Mouse (Mus musculus): ENCODE measurements around the gene Micall1. TPM values are rescaled to one million over a fixed set of nuclear protein-coding genes. Genes with fewer than 3 reads are reported as not detected.

Gene Micall1
- total and polyA plus RNA-seq, 3 experiments: 39.3 to 45.7 (median 43.0) TPM

GRCm38 (mm10) chr15:79105804-79106203 is 2.9 kb upstream of the Micall1 start:
- Histone ChIP-seq H3K9ac (ENCODE audit: low read depth, low read length) (no peak overlapping the region), H3K27ac (no peak overlapping the region), H3K4me1 (ENCODE audit: control insufficient read depth, insufficient read depth, low read length) (peaks cover 4% of the 10 kb centered on the region), H3K36me3 (ENCODE audit: control insufficient read depth, insufficient read depth, low read length) (no peaks in the 10 kb centered on the region), H3K27me3 (ENCODE audit: control insufficient read depth, insufficient read depth, low read length) (no peaks in the 10 kb centered on the region), H3K79me2 (replicated peaks; ENCODE audit: control insufficient read depth, insufficient read depth, low read length) (peaks cover 5% of the 10 kb centered on the region; the same call in 1 of the 2 replicates), H3K4me3 (no peak overlapping the region)
- 73% methylated on average over 2 of the region's 2 CpGs for WGBS
- TF ChIP-seq POLR2A (IDR thresholded peaks at IDR 0.05; ENCODE audit: insufficient read depth, low read depth, low read length) (no peak), CTCF (IDR thresholded peaks at IDR 0.05) (no peak), EP300 (IDR thresholded peaks at IDR 0.05; ENCODE audit: insufficient read depth, low read depth, low read length) (no peak)
- no peak for DNase-seq
- intact Hi-C loops (cut with DNase I): no loop called here

GRCm38 (mm10) chr15:79107966-79108365 is 732 bp upstream of the Micall1 start:
- Histone ChIP-seq H3K9ac (ENCODE audit: low read depth, low read length) (peak overlapping the region; percentile 100; the same call in 1 of the 2 replicates), H3K4me1 (ENCODE audit: control insufficient read depth, insufficient read depth, low read length) (peaks cover 8% of the 10 kb centered on the region), H3K36me3 (ENCODE audit: control insufficient read depth, insufficient read depth, low read length) (no peaks in the 10 kb centered on the region), H3K4me3 (peak overlapping the region; percentile 94; the same call in 1 of the 2 replicates), H3K79me2 (replicated peaks; ENCODE audit: control insufficient read depth, insufficient read depth, low read length) (peaks cover 7% of the 10 kb centered on the region), H3K27ac (peak overlapping the region; percentile 97), H3K27me3 (ENCODE audit: control insufficient read depth, insufficient read depth, low read length) (no peaks in the 10 kb centered on the region)
- intact Hi-C loops (cut with DNase I): loop anchor here (1.0 kb wide), 1 partner anchor 33 kb away; the partner anchor contains the start of gene Eif3l
- DNase-seq: no peak
- 43% methylated on average over 7 of the region's 7 CpGs for WGBS
- no peak for TF ChIP-seq POLR2A (IDR thresholded peaks at IDR 0.05; ENCODE audit: insufficient read depth, low read depth, low read length)

GRCm38 (mm10) chr15:79109321-79109934 is 730 bp downstream of the Micall1 start:
- Histone ChIP-seq H3K79me2 (replicated peaks; ENCODE audit: control insufficient read depth, insufficient read depth, low read length) (peaks cover 7% of the 10 kb centered on the region), H3K4me1 (ENCODE audit: control insufficient read depth, insufficient read depth, low read length) (peaks cover 8% of the 10 kb centered on the region), H3K9ac (ENCODE audit: low read depth, low read length) (peak overlapping the region; percentile 100), H3K4me3 (peak overlapping the region; percentile 94), H3K27me3 (ENCODE audit: control insufficient read depth, insufficient read depth, low read length) (no peaks in the 10 kb centered on the region), H3K27ac (peak overlapping the region; percentile 97), H3K36me3 (ENCODE audit: control insufficient read depth, insufficient read depth, low read length) (no peaks in the 10 kb centered on the region)
- TF ChIP-seq CTCF (IDR thresholded peaks at IDR 0.05): no peak
- no peak for TF ChIP-seq POLR2A (IDR thresholded peaks at IDR 0.05; ENCODE audit: insufficient read depth, low read depth, low read length)
- TF ChIP-seq EP300 (IDR thresholded peaks at IDR 0.05; ENCODE audit: insufficient read depth, low read depth, low read length): no peak
- DNase-seq: no peak
- intact Hi-C loops (cut with DNase I): loop anchor here (1.0 kb wide), 1 partner anchor 12 kb away; no protein-coding TSS in a partner anchor
- under 1% methylated on average over 46 of the region's 46 CpGs for WGBS

GRCm38 (mm10) chr15:79110031-79110430 is 1.3 kb downstream of the Micall1 start:
- TF ChIP-seq EP300 (IDR thresholded peaks at IDR 0.05; ENCODE audit: insufficient read depth, low read depth, low read length) (no peak), CTCF (IDR thresholded peaks at IDR 0.05) (no peak), POLR2A (IDR thresholded peaks at IDR 0.05; ENCODE audit: insufficient read depth, low read depth, low read length) (no peak)
- Histone ChIP-seq H3K4me1 (ENCODE audit: control insufficient read depth, insufficient read depth, low read length) (peaks cover 10% of the 10 kb centered on the region), H3K9ac (ENCODE audit: low read depth, low read length) (peak overlapping the region; percentile 100), H3K79me2 (replicated peaks; ENCODE audit: control insufficient read depth, insufficient read depth, low read length) (peaks cover 7% of the 10 kb centered on the region), H3K36me3 (ENCODE audit: control insufficient read depth, insufficient read depth, low read length) (no peaks in the 10 kb centered on the region), H3K27me3 (ENCODE audit: control insufficient read depth, insufficient read depth, low read length) (no peaks in the 10 kb centered on the region), H3K27ac (peak overlapping the region; percentile 97), H3K4me3 (peak overlapping the region; percentile 94)
- WGBS: 13% methylated on average over 9 of the region's 9 CpGs
- no peak for DNase-seq
- intact Hi-C loops (cut with DNase I): loop anchor here (2.0 kb wide), 1 partner anchor 17 kb away; no protein-coding TSS in a partner anchor

GRCm38 (mm10) chr15:79110528-79110927 is 1.8 kb downstream of the Micall1 start:
- Histone ChIP-seq H3K36me3 (ENCODE audit: control insufficient read depth, insufficient read depth, low read length) (no peaks in the 10 kb centered on the region), H3K27ac (peak overlapping the region; percentile 97), H3K4me3 (peak overlapping the region; percentile 94), H3K4me1 (ENCODE audit: control insufficient read depth, insufficient read depth, low read length) (peaks cover 12% of the 10 kb centered on the region), H3K79me2 (replicated peaks; ENCODE audit: control insufficient read depth, insufficient read depth, low read length) (peaks cover 7% of the 10 kb centered on the region), H3K27me3 (ENCODE audit: control insufficient read depth, insufficient read depth, low read length) (no peaks in the 10 kb centered on the region), H3K9ac (ENCODE audit: low read depth, low read length) (peak overlapping the region; percentile 100)
- 69% methylated on average over 2 of the region's 2 CpGs for WGBS
- intact Hi-C loops (cut with DNase I): loop anchor here (2.0 kb wide), 1 partner anchor 16 kb away; no protein-coding TSS in a partner anchor
- DNase-seq: no peak
- TF ChIP-seq POLR2A (IDR thresholded peaks at IDR 0.05; ENCODE audit: insufficient read depth, low read depth, low read length) (no peak), EP300 (IDR thresholded peaks at IDR 0.05; ENCODE audit: insufficient read depth, low read depth, low read length) (no peak), CTCF (IDR thresholded peaks at IDR 0.05) (no peak)

GRCm38 (mm10) chr15:79111774-79112173 is 3.1 kb downstream of the Micall1 start:
- Histone ChIP-seq H3K27me3 (ENCODE audit: control insufficient read depth, insufficient read depth, low read length) (no peaks in the 10 kb centered on the region), H3K27ac (peak overlapping the region; percentile 67), H3K4me1 (ENCODE audit: control insufficient read depth, insufficient read depth, low read length) (peaks cover 12% of the 10 kb centered on the region), H3K79me2 (replicated peaks; ENCODE audit: control insufficient read depth, insufficient read depth, low read length) (peaks cover 7% of the 10 kb centered on the region), H3K9ac (ENCODE audit: low read depth, low read length) (peak overlapping the region; percentile 40), H3K36me3 (ENCODE audit: control insufficient read depth, insufficient read depth, low read length) (no peaks in the 10 kb centered on the region), H3K4me3 (no peak overlapping the region)
- 0 out of 2 replicates have a peak, but pooled peaks have one; percentile 37 for TF ChIP-seq EP300 (IDR thresholded peaks at IDR 0.05; ENCODE audit: insufficient read depth, low read depth, low read length)
- TF ChIP-seq CTCF (IDR thresholded peaks at IDR 0.05): no peak
- peak; percentile 37; the same call in 1 of the 2 replicates for TF ChIP-seq POLR2A (IDR thresholded peaks at IDR 0.05; ENCODE audit: insufficient read depth, low read depth, low read length)
- intact Hi-C loops (cut with DNase I): loop anchor here (2.0 kb wide), 1 partner anchor 15 kb away; no protein-coding TSS in a partner anchor
- 54% methylated on average over 4 of the region's 4 CpGs for WGBS
- peak in 1 of 2 experiments; percentile 57 for DNase-seq
